Mouse (Mus musculus) MEL (cell line): Measurements from ENCODE around the gene Wap. TPM values are rescaled to one million over a fixed set of nuclear protein-coding genes. Genes with fewer than 3 reads are reported as not detected.

ENCODE experiments used
- DNase-seq: peaks from one replicate; pipeline ENCODE4 v3.0.0; 2011; ENCODE audit warnings: low read depth, low spot score
- H3K27ac ChIP-seq: 2 replicates; pipeline ENCODE4 v1.5.1; 2012; ENCODE audit warnings: low read depth, mild to moderate bottlenecking, control low read depth, low read length, moderate library complexity; ENCODE audit not compliant: control insufficient read depth
- H3K27me3 ChIP-seq, 2 experiments: fragments of 150-350 bp in 1 of 2; sonication (generic) in 1 of 2; 2 replicates each; pipeline ENCODE4 v1.6.1; 2012; ENCODE audit warnings: low read length in 2 of 2, mild to moderate bottlenecking in 2 of 2, improper control_type of control experiment in 1 of 2, moderate library complexity in 1 of 2; ENCODE audit not compliant: insufficient read depth in 2 of 2, control insufficient read depth in 1 of 2
- H3K36me3 ChIP-seq, 2 experiments: 2 replicates each; pipeline ENCODE4 v1.6.1; 2012 to 2014; ENCODE audit warnings: low read length in 2 of 2, improper control_type of control experiment in 1 of 2, inconsistent platforms in 1 of 2, mild to moderate bottlenecking in 1 of 2; ENCODE audit not compliant: insufficient read depth in 2 of 2, control insufficient read depth in 1 of 2
- H3K4me1 ChIP-seq, 2 experiments: fragments of 150-350 bp in 1 of 2; sonication (generic) in 1 of 2; 2 replicates each; pipeline ENCODE4 v1.6.1; 2012; ENCODE audit warnings: low read length in 2 of 2, improper control_type of control experiment in 1 of 2, mild to moderate bottlenecking in 1 of 2; ENCODE audit not compliant: insufficient read depth in 2 of 2, control insufficient read depth in 1 of 2
- H3K4me3 ChIP-seq, 2 experiments: fragments of 150-350 bp in 1 of 2; sonication (generic) in 1 of 2; 2 replicates each; pipeline ENCODE4 v1.5.1; 2012; ENCODE audit warnings: low read depth in 2 of 2, low read length in 2 of 2, mild to moderate bottlenecking in 2 of 2, moderate library complexity in 2 of 2, control low read depth in 1 of 2, improper control_type of control experiment in 1 of 2; ENCODE audit not compliant: control insufficient read depth in 1 of 2, insufficient read depth in 1 of 2
- H3K79me2 ChIP-seq: 2 replicates; pipeline ENCODE4 v1.6.1; 2012; ENCODE audit warnings: mild to moderate bottlenecking, low read length, moderate library complexity; ENCODE audit not compliant: control insufficient read depth, poor library complexity, insufficient read depth
- H3K9ac ChIP-seq: 2 replicates; pipeline ENCODE4 v1.6.1; 2012; ENCODE audit warnings: low read depth, mild to moderate bottlenecking, control low read depth, low read length, moderate library complexity; ENCODE audit not compliant: control insufficient read depth, poor library complexity, severe bottlenecking
- H3K9me3 ChIP-seq: fragments of 150-350 bp; sonication (generic); replicated peaks from 2 replicates; pipeline ENCODE4 v1.6.1; 2012; ENCODE audit warnings: mild to moderate bottlenecking, low read length, improper control_type of control experiment, moderate library complexity; ENCODE audit not compliant: insufficient read depth
- CHD1 ChIP-seq: IDR thresholded peaks from 2 replicates; pipeline ENCODE4 v1.6.1; 2012; ENCODE audit warnings: low read depth, mild to moderate bottlenecking, inconsistent platforms, low read length, improper control_type of control experiment
- CHD2 ChIP-seq: IDR thresholded peaks from 2 replicates; pipeline ENCODE4 v1.6.1; 2011; ENCODE audit warnings: low read length, improper control_type of control experiment
- CTCF ChIP-seq, 3 experiments: IDR thresholded peaks in 2 of 3; conservative IDR thresholded peaks in 1 of 3; 2 replicates each; pipeline ENCODE4 v1.5.1; 2011 to 2012; ENCODE audit warnings: low read length in 3 of 3, low read depth in 2 of 3, mild to moderate bottlenecking in 2 of 3, improper control_type of control experiment in 1 of 3, inconsistent platforms in 1 of 3, mixed read lengths in 1 of 3, moderate library complexity in 1 of 3; ENCODE audit not compliant: control insufficient read depth in 1 of 3, insufficient read depth in 1 of 3, poor library complexity in 1 of 3, severe bottlenecking in 1 of 3
- E2F4 ChIP-seq: IDR thresholded peaks from 2 replicates; pipeline ENCODE4 v1.6.1; 2011; ENCODE audit warnings: low read depth, low read length, improper control_type of control experiment, borderline replicate concordance
- ELF1 ChIP-seq: IDR thresholded peaks from 2 replicates; pipeline ENCODE4 v1.6.1; 2014; ENCODE audit warnings: low read depth, mild to moderate bottlenecking, inconsistent platforms, low read length, improper control_type of control experiment, moderate library complexity
- EP300 ChIP-seq, 2 experiments: IDR thresholded peaks; 2 replicates each; pipeline ENCODE4 v1.6.1; 2011; ENCODE audit warnings: improper control_type of control experiment in 2 of 2, low read length in 2 of 2, low read depth in 1 of 2, mild to moderate bottlenecking in 1 of 2
- GATA1 ChIP-seq: IDR thresholded peaks from 2 replicates; pipeline ENCODE4 v1.6.1; 2011; ENCODE audit warnings: low read depth, low read length, improper control_type of control experiment
- HCFC1 ChIP-seq: IDR thresholded peaks from 2 replicates; pipeline ENCODE4 v1.6.1; 2012; ENCODE audit warnings: low read depth, mild to moderate bottlenecking, inconsistent platforms, low read length, improper control_type of control experiment, moderate library complexity
- JUND ChIP-seq: IDR thresholded peaks from 2 replicates; pipeline ENCODE4 v1.6.1; 2011; ENCODE audit warnings: low read depth, mild to moderate bottlenecking, improper control_type of control experiment, low read length
- KAT2A ChIP-seq: conservative IDR thresholded peaks from 2 replicates; pipeline ENCODE4 v1.6.1; 2012; ENCODE audit warnings: low read depth, low read length, improper control_type of control experiment, inconsistent platforms
- MAX ChIP-seq: IDR thresholded peaks from 2 replicates; pipeline ENCODE4 v1.6.1; 2011; ENCODE audit warnings: low read length, improper control_type of control experiment
- MAZ ChIP-seq: IDR thresholded peaks from 2 replicates; pipeline ENCODE4 v1.6.1; 2012; ENCODE audit warnings: low read depth, mild to moderate bottlenecking, inconsistent platforms, low read length, improper control_type of control experiment
- MEF2A ChIP-seq: IDR thresholded peaks from 2 replicates; pipeline ENCODE4 v1.6.1; 2014; ENCODE audit warnings: low read depth, mild to moderate bottlenecking, inconsistent platforms, low read length, improper control_type of control experiment; ENCODE audit not compliant: poor library complexity, insufficient replicate concordance, severe bottlenecking; ENCODE audit errors: extremely low read depth
- MXI1 ChIP-seq: IDR thresholded peaks from 2 replicates; pipeline ENCODE4 v1.6.1; 2011; ENCODE audit warnings: mild to moderate bottlenecking, low read depth, low read length, improper control_type of control experiment
- MYB ChIP-seq: IDR thresholded peaks from 2 replicates; pipeline ENCODE4 v1.6.1; 2011; ENCODE audit warnings: mild to moderate bottlenecking, low read depth, low read length, improper control_type of control experiment
- MYC ChIP-seq: IDR thresholded peaks from 2 replicates; pipeline ENCODE4 v1.6.1; 2011; ENCODE audit warnings: low read depth, mild to moderate bottlenecking, low read length, improper control_type of control experiment, moderate library complexity
- NELFE ChIP-seq: IDR thresholded peaks from 2 replicates; pipeline ENCODE4 v1.6.1; 2011; ENCODE audit warnings: low read depth, low read length, improper control_type of control experiment
- NRF1 ChIP-seq: IDR thresholded peaks from 2 replicates; pipeline ENCODE4 v1.6.1; 2014; ENCODE audit warnings: low read depth, mild to moderate bottlenecking, inconsistent platforms, low read length, improper control_type of control experiment, moderate library complexity; ENCODE audit not compliant: poor library complexity, insufficient read depth, severe bottlenecking
- POLR2A ChIP-seq, 2 experiments: IDR thresholded peaks; 2 replicates each; pipeline ENCODE4 v1.6.1; 2011 to 2012; ENCODE audit warnings: low read length in 2 of 2, mild to moderate bottlenecking in 2 of 2, control low read depth in 1 of 2, improper control_type of control experiment in 1 of 2, low read depth in 1 of 2, moderate library complexity in 1 of 2; ENCODE audit not compliant: control insufficient read depth in 1 of 2, insufficient read depth in 1 of 2, poor library complexity in 1 of 2
- POLR2AphosphoS2 ChIP-seq: IDR thresholded peaks from 2 replicates; pipeline ENCODE4 v1.6.1; 2011; ENCODE audit warnings: low read length, improper control_type of control experiment
- POLR2AphosphoS5 ChIP-seq: IDR thresholded peaks from 2 replicates; pipeline ENCODE4 v1.6.1; 2012; ENCODE audit warnings: low read depth, borderline replicate concordance, mild to moderate bottlenecking, inconsistent platforms, low read length, moderate library complexity, mixed read lengths
- TBP ChIP-seq: IDR thresholded peaks from 2 replicates; pipeline ENCODE4 v1.8.0; 2011; ENCODE audit warnings: low read depth, low read length, improper control_type of control experiment
- UBTF ChIP-seq: IDR thresholded peaks from 2 replicates; pipeline ENCODE4 v1.6.1; 2012; ENCODE audit warnings: low read depth, mild to moderate bottlenecking, inconsistent platforms, low read length, improper control_type of control experiment, moderate library complexity, borderline replicate concordance; ENCODE audit not compliant: insufficient read depth
- USF1 ChIP-seq: IDR thresholded peaks from 2 replicates; pipeline ENCODE4 v1.6.1; 2014; ENCODE audit warnings: low read depth, mild to moderate bottlenecking, inconsistent platforms, low read length, improper control_type of control experiment, moderate library complexity
- USF2 ChIP-seq, 2 experiments: IDR thresholded peaks; 2 replicates each; pipeline ENCODE4 v1.6.1; 2011 to 2012; ENCODE audit warnings: improper control_type of control experiment in 2 of 2, low read length in 2 of 2, borderline replicate concordance in 1 of 2, inconsistent platforms in 1 of 2, low read depth in 1 of 2, mild to moderate bottlenecking in 1 of 2; ENCODE audit not compliant: insufficient read depth in 1 of 2
- ZC3H11A ChIP-seq: IDR thresholded peaks from 2 replicates; pipeline ENCODE4 v1.6.1; 2012; ENCODE audit warnings: low read depth, mild to moderate bottlenecking, inconsistent platforms, low read length, improper control_type of control experiment
- ZKSCAN1 ChIP-seq: IDR thresholded peaks from 2 replicates; pipeline ENCODE4 v1.6.1; 2012; ENCODE audit warnings: low read depth, mild to moderate bottlenecking, inconsistent platforms, low read length, improper control_type of control experiment, moderate library complexity
- ZMIZ1 ChIP-seq: IDR thresholded peaks from 2 replicates; pipeline ENCODE4 v1.6.1; 2012; ENCODE audit warnings: low read depth, mild to moderate bottlenecking, inconsistent platforms, low read length, improper control_type of control experiment, moderate library complexity
- polyA plus RNA-seq, 2 experiments: library from polyadenylated mRNA; stranded (reverse) in 1 of 2; unstranded in 1 of 2; fragments of >175 nt in 1 of 2; fragments of >200 nt in 1 of 2; gene quantifications; 2 replicates each; pipeline versions ENCODE4 v1.2.1 to v1.2.4; 2012; ENCODE audit warnings: low replicate concordance in 2 of 2, low read depth in 1 of 2; ENCODE audit not compliant: insufficient read length in 2 of 2, insufficient read depth in 1 of 2, missing spikeins in 1 of 2
- total RNA-seq: library from RNA; depleted of rRNA; stranded (reverse); fragments of 300-350 nt; gene quantifications from 2 replicates; pipeline ENCODE4 v1.2.3, GENCODE M21; 2012

The Wap gene
- total and polyA plus RNA-seq, 3 experiments = not detected

- Histone ChIP-seq H3K9me3 (no peaks in the 10 kb centered on the region), H3K79me2 (no peaks in the 10 kb centered on the region), H3K27me3 (no peaks in the 10 kb centered on the region), H3K9ac (no peak overlapping the region), H3K4me3 (no peak overlapping the region), H3K36me3 (no peaks in the 10 kb centered on the region), H3K4me1 (peaks cover 0 to 9% of the 10 kb centered on the region in 2 experiments; a peak in 2 of 4 replicates), H3K27ac (no peak overlapping the region)
- no peak for TF ChIP-seq HCFC1
- TF ChIP-seq USF1 = no peak
- no peak for TF ChIP-seq CTCF (IDR thresholded peaks at IDR 0.05 in 2 of 3, conservative IDR thresholded peaks at IDR 0.05 in 1 of 3; ENCODE audit: control insufficient read depth in 1 of 3, insufficient read depth in 1 of 3, low read depth in 2 of 3, low read length in 3 of 3, poor library complexity in 1 of 3, severe bottlenecking in 1 of 3)
- no peak for TF ChIP-seq CHD2
- TF ChIP-seq NRF1 = no peak
- TF ChIP-seq ZC3H11A = no peak
- no peak for TF ChIP-seq POLR2AphosphoS2
- TF ChIP-seq MYB = no peak
- TF ChIP-seq UBTF = no peak
- no peak for TF ChIP-seq POLR2A (IDR thresholded peaks at IDR 0.05; ENCODE audit: control insufficient read depth in 1 of 2, insufficient read depth in 1 of 2, low read depth in 1 of 2, low read length in 2 of 2, poor library complexity in 1 of 2)
- TF ChIP-seq ZMIZ1 = no peak
- TF ChIP-seq POLR2AphosphoS5 = no peak
- TF ChIP-seq ZKSCAN1 = no peak
- TF ChIP-seq ELF1 = no peak
- no peak for TF ChIP-seq JUND
- DNase-seq = no peak
These were observed 33.4 kb downstream of the Wap start for GRCm38 (mm10) chr11:6605021-6605481.

DNA sequence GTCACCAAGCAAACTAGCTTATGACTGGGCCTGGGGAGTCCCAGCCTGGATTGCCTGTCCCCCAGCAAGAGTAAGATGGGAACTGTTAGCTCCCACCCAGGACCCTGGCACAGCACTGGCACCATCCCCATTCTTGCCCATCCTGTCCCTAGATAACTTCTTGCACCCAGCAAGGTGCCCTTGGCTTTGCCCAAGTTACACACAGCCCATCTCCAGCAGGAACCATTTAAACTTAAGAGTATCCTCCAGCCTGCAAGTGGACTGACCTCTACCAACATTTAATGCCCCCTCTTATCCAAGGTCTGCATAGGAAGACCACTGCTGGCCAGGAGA is 33.9 kb downstream of the Wap start:
- H3K36me3 ChIP-seq = no peaks in the 10 kb centered on the region
- no peaks in the 10 kb centered on the region for H3K9me3 ChIP-seq
- peaks cover 0 to 12% of the 10 kb centered on the region in 2 experiments; a peak in 2 of 4 replicates for H3K4me1 ChIP-seq
- no peak overlapping the region for H3K9ac ChIP-seq
- H3K4me3 ChIP-seq = no peak overlapping the region
- H3K27ac ChIP-seq = no peak overlapping the region
- H3K79me2 ChIP-seq = no peaks in the 10 kb centered on the region
- H3K27me3 ChIP-seq = no peaks in the 10 kb centered on the region
- no peak for TF ChIP-seq POLR2AphosphoS5
- TF ChIP-seq ZMIZ1 = no peak
- TF ChIP-seq MAZ = no peak
- no peak for TF ChIP-seq USF1
- no peak for TF ChIP-seq KAT2A
- TF ChIP-seq GATA1 = no peak
- TF ChIP-seq ZKSCAN1 = no peak
- TF ChIP-seq MEF2A = no peak
- TF ChIP-seq CHD1 = no peak
- TF ChIP-seq MXI1 = no peak
- TF ChIP-seq HCFC1 = no peak
- no peak for TF ChIP-seq MAX
- TF ChIP-seq USF2 (IDR thresholded peaks at IDR 0.05; ENCODE audit: borderline replicate concordance in 1 of 2, insufficient read depth in 1 of 2, low read depth in 1 of 2, low read length in 2 of 2) = no peak
- TF ChIP-seq EP300 (IDR thresholded peaks at IDR 0.05; ENCODE audit: low read depth in 1 of 2, low read length in 2 of 2) = no peak
- no peak for TF ChIP-seq E2F4
- TF ChIP-seq TBP = no peak
- TF ChIP-seq MYC = no peak
- no peak for TF ChIP-seq UBTF
- TF ChIP-seq NELFE = no peak
- DNase-seq = no peak
